Mouse (Mus musculus) erythroblast, embryonic 14.5 days (primary cell): ENCODE data around the gene Tomm22.

ENCODE experiments used
- GATA1 ChIP-seq: IDR thresholded peaks from 2 replicates; pipeline ENCODE4 v1.6.1; 2012; ENCODE audit warnings: low read length, inconsistent platforms, mixed read lengths
- TAL1 ChIP-seq: IDR thresholded peaks from 3 replicates; pipeline ENCODE4 v1.6.1; 2012; ENCODE audit warnings: low read length, inconsistent platforms, mixed read lengths

DNA sequence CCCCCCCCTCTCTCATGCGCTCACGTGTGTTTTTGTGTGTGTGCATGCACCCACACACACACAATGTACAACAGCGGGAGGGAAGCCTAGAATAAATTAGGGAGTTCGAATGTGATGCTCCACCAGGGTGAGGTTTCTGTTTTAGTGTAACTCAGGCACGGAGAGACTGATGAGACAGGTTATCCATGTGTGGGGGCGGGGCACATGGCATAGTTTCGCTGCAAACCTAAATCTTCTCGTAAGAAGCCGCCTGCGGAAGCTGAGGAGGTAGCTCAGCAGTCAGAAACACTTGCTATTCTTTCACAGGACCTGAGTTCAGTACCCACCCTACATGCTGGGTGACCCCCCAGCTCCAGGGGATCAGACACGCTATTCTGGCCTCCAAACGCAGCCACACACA, 22.5 kb upstream of the Tomm22 start:
- TF ChIP-seq GATA1 (no peak), TAL1 (no peak)
